Mouse (Mus musculus) midbrain, embryonic 16.5 days (tissue): ENCODE results near the gene Btnl10. TPM values are rescaled to one million over a fixed set of nuclear protein-coding genes. Genes with fewer than 3 reads are reported as not detected.

Source experiments
- ATAC-seq: fragments of 200-750 bp; cut with Nextera tagmentation; 2 replicates; pipeline ENCODE4 v1.8.0; 2017; ENCODE audit warnings: moderate TSS enrichment
- H3K27ac ChIP-seq: fragments of 300-500 bp; sonication (generic); 2 replicates; pipeline ENCODE4 v1.5.1; 2014; ENCODE audit warnings: mild to moderate bottlenecking, low read length, mixed read lengths
- H3K27me3 ChIP-seq: fragments of 300-500 bp; sonication (generic); 2 replicates; pipeline ENCODE4 v1.6.1; 2014; ENCODE audit warnings: low read depth, low read length, mixed read lengths; ENCODE audit not compliant: control insufficient read depth, insufficient read depth
- H3K36me3 ChIP-seq: fragments of 300-500 bp; sonication (generic); 2 replicates; pipeline ENCODE4 v1.6.1; 2014; ENCODE audit warnings: mild to moderate bottlenecking, low read length, moderate library complexity, mixed read lengths; ENCODE audit not compliant: control insufficient read depth, insufficient read depth
- H3K4me1 ChIP-seq: fragments of 300-500 bp; sonication (generic); 2 replicates; pipeline ENCODE4 v1.6.1; 2014; ENCODE audit warnings: mild to moderate bottlenecking, low read length, mixed read lengths; ENCODE audit not compliant: control insufficient read depth, insufficient read depth
- H3K4me2 ChIP-seq: fragments of 300-500 bp; sonication (generic); 2 replicates; pipeline ENCODE4 v1.6.1; 2014; ENCODE audit warnings: mild to moderate bottlenecking, low read length, mixed read lengths
- H3K4me3 ChIP-seq: fragments of 300-500 bp; sonication (generic); 2 replicates; pipeline ENCODE4 v1.5.1; 2014; ENCODE audit warnings: low read depth, mild to moderate bottlenecking, low read length, moderate library complexity, mixed read lengths
- H3K9ac ChIP-seq: fragments of 300-500 bp; sonication (generic); 2 replicates; pipeline ENCODE4 v1.6.1; 2014; ENCODE audit warnings: low read depth, low read length, mixed read lengths
- H3K9me3 ChIP-seq: fragments of 300-500 bp; sonication (generic); replicated peaks from 2 replicates; pipeline ENCODE4 v1.6.1; 2014; ENCODE audit warnings: mild to moderate bottlenecking, low read length, mixed read lengths; ENCODE audit not compliant: control insufficient read depth, poor library complexity, severe bottlenecking
- WGBS: fragments of 180-500 bp; shearing (Covaris S2); extraction: QIAGEN DNeasy Blood & Tissue Kit; methylation state at CpG from one replicate; pipeline ENCODE4 v1.1.7; 2014; 5-methylcytosine and 5-hydroxymethylcytosine counted together
- polyA plus RNA-seq: library from polyadenylated mRNA; unstranded; fragments of >200 nt; fragmentation: Nextera tagmentation; extraction: Ambion mirVana; gene quantifications from 2 replicates; pipeline ENCODE4 v1.2.1, GENCODE M21; 2015

Btnl10 gene
- polyA plus RNA-seq, 1 experiment from 2014 or later, result not detected

- Histone ChIP-seq H3K36me3 (peaks cover 2% of the 10 kb centered on the region; the same call in 1 of the 2 replicates), H3K9me3 (no peaks in the 10 kb centered on the region), H3K27ac (no peak overlapping the region), H3K4me2 (peak overlapping the region; percentile 89), H3K4me1 (peaks cover 15% of the 10 kb centered on the region), H3K4me3 (peak overlapping the region; percentile 84), H3K27me3 (no peaks in the 10 kb centered on the region), H3K9ac (no peak overlapping the region)
- ATAC-seq, result peak; percentile 30; the same call in 1 of the 2 replicates
- 1% methylated on average over 8 of the region's 8 CpGs for WGBS
These were observed 13.3 kb upstream of the Btnl10 start for GRCm38 (mm10) chr11:58904410-58904718.

DNA sequence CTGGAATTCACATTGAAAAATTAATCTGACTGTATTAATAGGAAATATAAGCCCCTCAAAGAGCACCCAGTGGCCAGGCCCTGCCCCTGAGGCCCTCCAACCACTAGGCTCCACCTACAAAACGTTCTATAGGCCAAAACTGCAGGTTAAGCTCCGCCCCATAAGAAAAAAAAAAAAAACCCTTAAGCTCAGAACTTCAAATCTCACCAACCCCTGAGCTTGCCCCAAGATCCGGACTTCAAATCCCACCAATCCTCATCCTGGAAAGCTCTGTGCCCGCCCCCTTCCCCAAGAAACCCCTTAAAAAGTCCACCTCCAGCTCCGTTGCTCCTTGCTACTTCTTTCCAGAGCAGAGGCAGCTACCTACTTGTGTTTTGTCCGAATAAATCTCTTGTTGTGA lies 12.9 kb upstream of the Btnl10 start:
- no peak overlapping the region for H3K27ac ChIP-seq
- H3K4me2 ChIP-seq, result no peak overlapping the region
- peaks cover 2% of the 10 kb centered on the region; the same call in 1 of the 2 replicates for H3K36me3 ChIP-seq
- H3K9ac ChIP-seq, result no peak overlapping the region
- no peaks in the 10 kb centered on the region for H3K27me3 ChIP-seq
- 44% methylated on average over 6 of the region's 6 CpGs for WGBS
- no peaks in the 10 kb centered on the region for H3K9me3 ChIP-seq
- H3K4me3 ChIP-seq, result no peak overlapping the region
- peaks cover 15% of the 10 kb centered on the region for H3K4me1 ChIP-seq
- ATAC-seq, result no peak

DNA sequence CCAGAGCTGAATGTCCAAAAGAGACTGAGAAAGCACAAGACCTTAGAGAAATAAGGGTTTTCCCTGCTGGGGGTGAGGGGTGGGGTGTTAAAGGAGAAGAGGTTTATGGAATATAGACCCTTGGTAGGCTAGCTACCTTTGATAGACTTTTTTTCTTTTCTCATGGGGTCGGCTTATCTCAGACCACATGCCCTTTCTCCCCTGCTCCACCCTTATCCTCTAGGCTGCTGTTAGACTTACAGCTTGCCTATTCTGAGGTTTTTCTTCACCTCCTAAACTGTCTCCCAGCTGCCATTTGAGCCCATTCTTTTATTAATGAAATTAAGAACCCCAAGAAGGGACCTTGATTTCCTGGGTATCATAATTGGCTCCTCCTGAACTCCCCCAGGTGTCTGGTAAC lies 3.9 kb upstream of the Btnl10 start:
- H3K36me3 ChIP-seq, result no peaks in the 10 kb centered on the region
- H3K9me3 ChIP-seq, result no peaks in the 10 kb centered on the region
- no peak overlapping the region for H3K4me2 ChIP-seq
- WGBS, result 100% methylated on average over 1 of the region's 1 CpGs
- peaks cover 4% of the 10 kb centered on the region for H3K4me1 ChIP-seq
- H3K9ac ChIP-seq, result no peak overlapping the region
- no peak for ATAC-seq
- no peak overlapping the region for H3K27ac ChIP-seq
- H3K4me3 ChIP-seq, result no peak overlapping the region
- no peaks in the 10 kb centered on the region for H3K27me3 ChIP-seq

DNA sequence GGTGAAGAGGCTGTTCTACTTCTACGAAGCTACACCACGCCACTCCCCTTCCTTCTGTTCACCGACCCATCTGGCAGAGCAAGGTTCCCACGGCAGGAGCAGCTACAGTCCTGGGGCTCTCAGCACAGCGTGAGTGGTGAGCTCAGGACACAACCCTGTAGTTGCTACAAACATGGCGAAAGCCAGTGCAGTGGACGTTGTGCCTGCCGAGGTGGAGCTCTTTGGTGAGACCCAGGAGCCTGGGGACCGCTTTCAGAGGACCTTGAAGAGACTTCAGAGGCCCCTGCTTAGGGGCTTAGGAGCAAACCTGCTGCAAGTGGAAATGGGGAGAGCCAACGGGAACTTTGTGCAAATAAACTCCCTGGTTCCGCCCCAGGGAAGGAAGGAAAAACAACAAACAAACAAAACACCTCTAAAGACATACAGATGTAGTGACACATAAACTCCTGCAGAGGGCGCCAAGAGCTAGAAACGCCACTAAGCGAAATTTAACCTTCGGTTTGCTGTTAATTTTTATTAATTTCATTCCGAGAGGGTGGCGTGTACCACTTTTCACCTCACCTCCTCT lies 3.2 kb upstream of the Btnl10 start:
- Histone ChIP-seq H3K9me3 (no peaks in the 10 kb centered on the region), H3K27me3 (no peaks in the 10 kb centered on the region), H3K4me1 (peaks cover 4% of the 10 kb centered on the region), H3K27ac (no peak overlapping the region), H3K36me3 (no peaks in the 10 kb centered on the region), H3K9ac (peak overlapping the region; percentile 45; the same call in 1 of the 2 replicates), H3K4me2 (peak overlapping the region; percentile 68), H3K4me3 (peak overlapping the region; percentile 30)
- ATAC-seq, result no peak; the same call in 1 of the 2 replicates
- WGBS, result 17% methylated on average over 17 of the region's 17 CpGs

- H3K4me2 ChIP-seq, result no peak overlapping the region
- no peak overlapping the region for H3K4me3 ChIP-seq
- no peak for ATAC-seq
- no peaks in the 10 kb centered on the region for H3K36me3 ChIP-seq
- no peaks in the 10 kb centered on the region for H3K27me3 ChIP-seq
- no peak overlapping the region for H3K27ac ChIP-seq
- 55% methylated on average over 14 of the region's 14 CpGs for WGBS
- H3K9ac ChIP-seq, result no peak overlapping the region
- H3K4me1 ChIP-seq, result peaks cover 4% of the 10 kb centered on the region
- H3K9me3 ChIP-seq, result no peaks in the 10 kb centered on the region
These were observed 596 bp upstream of the Btnl10 start for GRCm38 (mm10) chr11:58916879-58917744.

DNA sequence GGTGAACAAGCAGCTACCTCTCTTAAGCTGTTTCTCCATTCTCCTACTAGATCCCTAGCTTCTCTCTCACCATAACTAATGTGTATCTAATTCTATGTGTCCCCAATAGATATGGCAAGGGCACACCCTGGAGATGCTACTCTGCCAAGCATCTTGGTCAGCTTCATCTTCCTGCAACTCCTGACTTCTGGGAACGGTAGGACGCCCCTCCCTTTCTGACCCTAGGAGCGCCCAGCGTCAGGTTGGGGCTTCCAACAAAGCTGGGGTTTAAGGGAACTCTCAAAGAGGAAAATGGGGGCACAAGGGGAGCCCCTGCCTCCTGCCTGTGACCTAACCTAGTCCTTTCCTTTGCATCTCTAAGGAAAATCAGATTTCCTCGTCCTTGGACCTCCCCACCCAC lies 1.1 kb downstream of the Btnl10 start:
- H3K36me3 ChIP-seq, result no peaks in the 10 kb centered on the region
- ATAC-seq, result no peak
- H3K27me3 ChIP-seq, result no peaks in the 10 kb centered on the region
- no peak overlapping the region for H3K4me2 ChIP-seq
- WGBS, result 71% methylated on average over 5 of the region's 5 CpGs
- no peaks in the 10 kb centered on the region for H3K9me3 ChIP-seq
- H3K27ac ChIP-seq, result no peak overlapping the region
- H3K4me1 ChIP-seq, result peaks cover 4% of the 10 kb centered on the region
- no peak overlapping the region for H3K4me3 ChIP-seq
- H3K9ac ChIP-seq, result no peak overlapping the region

DNA sequence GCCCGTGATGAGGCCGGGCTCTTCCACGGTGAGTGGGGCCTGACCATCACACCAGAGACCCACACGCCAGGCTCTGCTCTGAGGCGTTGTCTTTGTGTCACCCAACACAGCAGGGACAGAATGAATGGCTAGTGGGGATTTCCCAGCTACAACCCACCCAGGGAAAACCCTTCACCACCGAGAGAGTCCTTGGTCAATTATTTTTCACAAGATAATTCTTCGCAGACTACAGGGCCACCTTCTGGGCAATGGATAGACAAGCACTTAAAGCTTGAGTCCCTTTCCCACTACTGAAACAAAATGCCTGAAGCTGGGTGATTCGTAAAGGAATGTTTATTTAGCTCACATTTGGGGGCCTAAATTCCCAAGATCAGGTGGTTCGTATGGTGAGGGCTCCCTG lies 4.7 kb downstream of the Btnl10 start:
- Histone ChIP-seq H3K4me2 (no peak overlapping the region), H3K4me3 (no peak overlapping the region), H3K27me3 (no peaks in the 10 kb centered on the region), H3K27ac (no peak overlapping the region), H3K4me1 (no peaks in the 10 kb centered on the region), H3K9me3 (no peaks in the 10 kb centered on the region), H3K9ac (no peak overlapping the region), H3K36me3 (no peaks in the 10 kb centered on the region)
- 87% methylated on average over 9 of the region's 9 CpGs for WGBS
- no peak for ATAC-seq

GRCm38 (mm10) chr11:58926651-58927050 lies 8.9 kb downstream of the Btnl10 start:
- no peak overlapping the region for H3K4me2 ChIP-seq
- no peaks in the 10 kb centered on the region for H3K4me1 ChIP-seq
- no peak for ATAC-seq
- H3K9ac ChIP-seq, result no peak overlapping the region
- H3K27me3 ChIP-seq, result no peaks in the 10 kb centered on the region
- peaks cover 3% of the 10 kb centered on the region for H3K36me3 ChIP-seq
- no peaks in the 10 kb centered on the region for H3K9me3 ChIP-seq
- H3K27ac ChIP-seq, result no peak overlapping the region
- H3K4me3 ChIP-seq, result no peak overlapping the region
- WGBS, result 82% methylated on average over 2 of the region's 3 CpGs

DNA sequence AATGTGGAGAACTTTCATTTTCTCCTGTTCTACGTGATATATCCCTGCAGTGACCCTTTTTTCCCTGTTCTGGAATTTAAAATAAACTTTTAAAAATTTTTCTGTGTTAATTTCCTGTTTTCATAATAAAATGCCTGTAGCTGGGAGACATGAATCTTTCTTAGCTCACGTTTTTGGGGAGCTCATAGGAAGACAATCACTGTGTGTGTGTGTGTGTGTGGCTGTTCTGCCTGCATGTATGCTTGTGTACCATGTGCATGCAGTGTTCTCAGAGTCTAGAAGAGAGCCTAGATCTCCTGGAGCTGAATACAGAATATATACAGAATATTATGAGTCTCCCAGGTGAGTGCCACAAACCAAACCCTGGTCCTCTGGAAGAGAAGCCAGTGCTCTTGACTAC lies 9.3 kb downstream of the Btnl10 start:
- H3K9me3 ChIP-seq, result no peaks in the 10 kb centered on the region
- H3K9ac ChIP-seq, result no peak overlapping the region
- no peak overlapping the region for H3K4me3 ChIP-seq
- peaks cover 7% of the 10 kb centered on the region for H3K36me3 ChIP-seq
- H3K27me3 ChIP-seq, result no peaks in the 10 kb centered on the region
- no peak for ATAC-seq
- H3K4me2 ChIP-seq, result no peak overlapping the region
- 73% methylated on average over 2 of the region's 2 CpGs for WGBS
- no peak overlapping the region for H3K27ac ChIP-seq
- no peaks in the 10 kb centered on the region for H3K4me1 ChIP-seq
